Mouse (Mus musculus) natural killer cell, adult 2 months (primary cell): ENCODE measurements around the gene Cpt1a.

Experiments used
- DNase-seq, 2 experiments: peaks; one replicate each; pipeline ENCODE4 v3.0.0; 2022; ENCODE audit warnings: low spot score in 2 of 2

Cpt1a gene

GRCm38 (mm10) chr19:3324931-3325711 is 3.0 kb downstream of the Cpt1a start:
- DNase-seq = peak; percentile 86 to 90

- no peak for DNase-seq
Observed at GRCm38 (mm10) chr19:3325771-3326478, 3.8 kb downstream of the Cpt1a start.

- DNase-seq = no peak
Observed at GRCm38 (mm10) chr19:3326479-3327047, 4.4 kb downstream of the Cpt1a start.

- no peak for DNase-seq
Observed at GRCm38 (mm10) chr19:3333247-3333646, 11.1 kb downstream of the Cpt1a start.

GRCm38 (mm10) chr19:3333694-3334515 is 11.8 kb downstream of the Cpt1a start:
- DNase-seq = peak; percentile 12 to 65

- no peak for DNase-seq
Observed at GRCm38 (mm10) chr19:3334550-3334949, 12.4 kb downstream of the Cpt1a start.

GRCm38 (mm10) chr19:3335917-3336316 is 13.8 kb downstream of the Cpt1a start:
- DNase-seq = no peak

- no peak for DNase-seq
Observed at GRCm38 (mm10) chr19:3336485-3337255, 14.5 kb downstream of the Cpt1a start.

GRCm38 (mm10) chr19:3339187-3339586 is 17.1 kb downstream of the Cpt1a start:
- DNase-seq = peak in 1 of 2 experiments; percentile 19

- DNase-seq = no peak
Observed at GRCm38 (mm10) chr19:3341021-3341420, 18.9 kb downstream of the Cpt1a start.

GRCm38 (mm10) chr19:3343929-3344328 is 21.8 kb downstream of the Cpt1a start:
- DNase-seq = no peak

- no peak for DNase-seq
Observed at GRCm38 (mm10) chr19:3344636-3345544, 22.8 kb downstream of the Cpt1a start.

- DNase-seq = peak in 1 of 2 experiments; percentile 26
Observed at GRCm38 (mm10) chr19:3347784-3348183, 25.6 kb downstream of the Cpt1a start.

- no peak for DNase-seq
Observed at GRCm38 (mm10) chr19:3353415-3354111, 31.4 kb downstream of the Cpt1a start.

GRCm38 (mm10) chr19:3355096-3355495 is 33.0 kb downstream of the Cpt1a start:
- DNase-seq = peak; percentile 19 to 31

- no peak for DNase-seq
Observed at GRCm38 (mm10) chr19:3356516-3356915, 34.4 kb downstream of the Cpt1a start.

- DNase-seq = no peak
Observed at GRCm38 (mm10) chr19:3357620-3358019, 35.5 kb downstream of the Cpt1a start.

GRCm38 (mm10) chr19:3359841-3360588 is 37.9 kb downstream of the Cpt1a start:
- DNase-seq = peak in 1 of 2 experiments; percentile 20

GRCm38 (mm10) chr19:3363510-3363909 is 41.4 kb downstream of the Cpt1a start:
- DNase-seq = no peak
